Mouse (Mus musculus) 3T3-L1 (cell line): ENCODE results near the gene Gba.

Source experiments
- DNase-seq: peaks from one replicate; pipeline ENCODE4 v3.0.0-alpha.2; 2015; ENCODE audit warnings: low read depth, low spot score

The Gba gene

GRCm38 (mm10) chr3:89182531-89183057 lies 20.1 kb upstream of the Gba start:
- DNase-seq, result no peak

- DNase-seq, result peak; percentile 51
These were observed 19.4 kb upstream of the Gba start, which contains the start of gene Fam189b for GRCm38 (mm10) chr3:89183058-89183958. Gene Fam189b, plus strand, starts transcription at chr3:89183143.

GRCm38 (mm10) chr3:89183959-89184315 lies 18.8 kb upstream of the Gba start:
- no peak for DNase-seq

GRCm38 (mm10) chr3:89187197-89187596 lies 15.5 kb upstream of the Gba start:
- DNase-seq, result no peak

GRCm38 (mm10) chr3:89187690-89188477 lies 14.8 kb upstream of the Gba start:
- no peak for DNase-seq

GRCm38 (mm10) chr3:89188478-89188875 lies 14.3 kb upstream of the Gba start:
- no peak for DNase-seq

- DNase-seq, result no peak
These were observed 12.3 kb upstream of the Gba start for GRCm38 (mm10) chr3:89190436-89190835.

- no peak for DNase-seq
These were observed 9.4 kb upstream of the Gba start for GRCm38 (mm10) chr3:89193351-89193750.

- peak; percentile 63 for DNase-seq
These were observed 8.9 kb upstream of the Gba start for GRCm38 (mm10) chr3:89193853-89194252.

- DNase-seq, result peak; percentile 97
These were observed 6.5 kb upstream of the Gba start for GRCm38 (mm10) chr3:89195979-89196877.

GRCm38 (mm10) chr3:89199839-89200238 lies 2.9 kb upstream of the Gba start:
- peak; percentile 38 for DNase-seq

GRCm38 (mm10) chr3:89203142-89203514 lies 400 bp downstream of the Gba start:
- no peak for DNase-seq

- DNase-seq, result no peak
These were observed 3.4 kb downstream of the Gba start for GRCm38 (mm10) chr3:89206079-89206478.

- DNase-seq, result no peak
These were observed 4.0 kb downstream of the Gba start for GRCm38 (mm10) chr3:89206695-89207094.

GRCm38 (mm10) chr3:89208075-89208657 lies 5.4 kb downstream of the Gba start:
- DNase-seq, result no peak

GRCm38 (mm10) chr3:89208736-89209135 lies 6.0 kb downstream of the Gba start:
- DNase-seq, result no peak

GRCm38 (mm10) chr3:89209731-89210130 lies 7.0 kb downstream of the Gba start:
- DNase-seq, result no peak

- DNase-seq, result no peak
These were observed 7.4 kb downstream of the Gba start for GRCm38 (mm10) chr3:89210162-89210561.

GRCm38 (mm10) chr3:89210731-89211130 lies 8.0 kb downstream of the Gba start:
- DNase-seq, result no peak

GRCm38 (mm10) chr3:89213803-89214530 lies 11.2 kb downstream of the Gba start:
- DNase-seq, result peak; percentile 95
